24 mouse cellular contexts compared by ENCODE assay signal in the genomic region with DNA sequence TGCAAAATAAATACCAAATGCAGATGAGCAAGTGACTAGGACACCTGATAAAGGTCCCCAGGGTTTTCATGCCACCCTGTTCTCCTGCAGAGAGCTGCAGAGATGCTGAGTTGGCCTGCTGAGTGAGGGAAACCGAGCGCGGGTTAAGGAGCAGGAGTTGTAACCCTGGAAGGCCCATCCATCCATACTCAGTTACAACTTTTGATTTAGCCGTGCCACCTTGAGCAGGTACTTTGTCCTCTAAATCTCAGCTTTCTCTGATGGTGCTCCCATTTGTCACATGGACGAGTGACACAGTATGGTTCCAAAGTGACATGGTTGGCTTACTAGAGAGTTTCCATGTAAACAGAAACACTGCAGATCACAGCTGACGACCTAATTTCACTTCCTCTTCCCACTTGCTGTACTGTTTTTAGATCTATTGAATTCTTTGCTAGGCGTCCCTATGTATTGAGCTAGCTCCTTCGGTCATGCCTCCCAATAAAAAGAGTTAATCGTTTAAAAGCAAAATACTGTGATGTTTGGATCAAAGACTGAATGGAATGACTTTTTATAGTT. TPM values are rescaled to one million over a fixed set of nuclear protein-coding genes. Genes with fewer than 3 reads are reported as not detected.
"Had no signal": no experiment of that assay in that cellular context is flagged by ENCODE, and none has a peak within 500 bp of the region (broad histone marks: within the 10 kb centered on the region; RNA-seq: fewer than 3 reads in every experiment).

No protein-coding gene starts in this region.

- ATAC-seq: midbrain, embryonic 15.5 days had no signal

- H3K27ac ChIP-seq: limb, embryonic 10.5 days; macrophage; midbrain, embryonic 15.5 days; neural tube, embryonic 13.5 days had no signal

- H3K4me2 ChIP-seq: liver, embryonic 11.5 days; midbrain, embryonic 11.5 days; midbrain, embryonic 15.5 days; neural tube, embryonic 13.5 days had no signal

- H3K9ac ChIP-seq: midbrain, embryonic 15.5 days; neural tube, embryonic 13.5 days had no signal

- DNase-seq: kidney, adult 18-20 months; kidney, postnatal 10 days; kidney, postnatal 4 days; right cerebral cortex, postnatal 14 days; thymus, adult 2 months; thymus, postnatal 25 days had no signal

- H3K4me1 ChIP-seq: megakaryocyte, embryonic 14.5 days; midbrain, embryonic 15.5 days had no signal

- H3K4me3 ChIP-seq: limb, embryonic 10.5 days; megakaryocyte, embryonic 14.5 days; midbrain, embryonic 15.5 days; neural tube, embryonic 13.5 days had no signal

- H3K9me3 ChIP-seq: midbrain, embryonic 15.5 days; neural tube, embryonic 13.5 days had no signal

- H3K36me3 ChIP-seq: limb, embryonic 10.5 days; midbrain, embryonic 15.5 days; neural tube, embryonic 13.5 days had no signal

RNA-seq across cellular contexts. Expression of gene Dmrt1, which starts 41.7 kb away (rescaled TPM):
- total RNA-seq: layer of hippocampus, adult 8-10 months; layer of hippocampus, postnatal 14 days; left cerebral cortex, adult 18-20 months; left cerebral cortex, postnatal 10 days had no signal
- polyA plus RNA-seq: intestine, embryonic 14.5 days; kidney, embryonic 14.5 days; liver, embryonic 11.5 days; liver, embryonic 16.5 days; lung, embryonic 16.5 days; macrophage; midbrain, embryonic 11.5 days; midbrain, embryonic 15.5 days; small intestine, adult 2 months; stomach, embryonic 14.5 days; thymus, adult 2 months; urinary bladder, adult 2 months had no signal
